10 mouse cellular contexts compared by ENCODE assay signal in the genomic region with DNA sequence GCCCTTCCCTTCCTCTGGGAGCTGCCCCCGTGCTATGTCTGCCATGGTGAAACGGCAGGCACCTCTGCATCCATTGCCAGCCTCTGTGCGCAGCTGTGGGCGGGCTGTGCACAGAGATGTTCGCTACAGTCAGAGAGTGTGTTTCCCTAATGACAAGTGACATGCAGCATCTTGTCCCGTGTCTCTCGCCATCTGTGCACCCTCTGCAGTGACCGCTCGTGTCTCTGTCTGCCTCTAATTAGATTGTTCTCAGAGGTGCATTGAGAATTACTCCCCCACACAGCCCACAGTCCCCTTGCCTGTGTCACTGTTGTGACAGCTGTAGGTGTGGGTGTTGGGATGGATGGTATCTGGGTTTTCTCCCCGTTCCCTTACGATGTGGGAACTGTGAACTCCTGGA.
DNase-seq lines count a peak whose midpoint lies in the region; ATAC-seq lines count a peak whose summit lies in the region.
"Had no signal": no experiment of that assay in that cellular context is flagged by ENCODE, and none has a peak within 500 bp of the region (broad histone marks: within the 10 kb centered on the region; RNA-seq: fewer than 3 reads in every experiment).

No protein-coding gene starts in this region.

- no peak for DNase-seq in kidney, postnatal 25 days
- peak; percentile 54 for DNase-seq in hindbrain, embryonic 11.5 days (ENCODE audit: low spot score)
- peak; percentile 57 to 73 for DNase-seq in left cerebral cortex, adult 18-20 months (ENCODE audit: low spot score in 2 of 2)
- no peak for DNase-seq in T-cell, adult 2 months (ENCODE audit: low spot score)
- DNase-seq: cerebellum, postnatal 36 days; kidney, postnatal 14 days had no signal

- no peak overlapping the region for H3K4me3 ChIP-seq in kidney, embryonic 16.5 days (ENCODE audit: low read length)
- no peak overlapping the region for H3K4me3 ChIP-seq in hindbrain, embryonic 11.5 days (ENCODE audit: low read depth, low read length)
- no peak overlapping the region for H3K4me3 ChIP-seq in neural tube, embryonic 13.5 days

- no peaks in the 10 kb centered on the region for H3K9me3 ChIP-seq in kidney, embryonic 16.5 days (ENCODE audit: low read length)
- H3K9me3 ChIP-seq in hindbrain, embryonic 11.5 days (ENCODE audit: control insufficient read depth, low read length) = no peaks in the 10 kb centered on the region
- no peaks in the 10 kb centered on the region for H3K9me3 ChIP-seq in neural tube, embryonic 13.5 days

- 32% methylated on average over 11 of the region's 11 CpGs for WGBS in kidney, embryonic 16.5 days
- WGBS in hindbrain, embryonic 11.5 days = 56% methylated on average over 11 of the region's 11 CpGs
- WGBS in neural tube, embryonic 13.5 days = 23% methylated on average over 11 of the region's 11 CpGs

- ATAC-seq in kidney, embryonic 16.5 days (ENCODE audit: low FRiP score, low TSS enrichment) = no peak; the same call in 1 of the 2 replicates
- ATAC-seq in hindbrain, embryonic 11.5 days (ENCODE audit: low FRiP score) = peak; percentile 66; the same call in 1 of the 2 replicates
- ATAC-seq in neural tube, embryonic 13.5 days (ENCODE audit: low read depth) = peak; percentile 37
- ATAC-seq in erythroblast, adult 5-6 weeks (replicated peaks; ENCODE audit: low FRiP score, poor library complexity, severe bottlenecking) = no peak

- H3K4me2 ChIP-seq in kidney, embryonic 16.5 days (replicated peaks; ENCODE audit: low read depth, low read length) = no peak overlapping the region
- no peak overlapping the region for H3K4me2 ChIP-seq in hindbrain, embryonic 11.5 days (replicated peaks; ENCODE audit: low read depth, low read length)
- peak overlapping the region; percentile 4; the same call in 1 of the 2 replicates for H3K4me2 ChIP-seq in neural tube, embryonic 13.5 days

- H3K4me1 ChIP-seq in kidney, embryonic 16.5 days (ENCODE audit: insufficient read depth, low read length) = peaks cover 14% of the 10 kb centered on the region
- 0 out of 2 replicates have a peak, but pooled peaks cover 2% of the 10 kb centered on the region for H3K4me1 ChIP-seq in hindbrain, embryonic 11.5 days (replicated peaks; ENCODE audit: control insufficient read depth, insufficient read depth, low read length)
- peaks cover 85% of the 10 kb centered on the region for H3K4me1 ChIP-seq in neural tube, embryonic 13.5 days (replicated peaks)

- no peak overlapping the region for H3K9ac ChIP-seq in kidney, embryonic 16.5 days (replicated peaks; ENCODE audit: low read length)
- H3K9ac ChIP-seq in hindbrain, embryonic 11.5 days (ENCODE audit: low read depth, low read length) = no peak overlapping the region
- peak overlapping the region; percentile 47; the same call in 1 of the 2 replicates for H3K9ac ChIP-seq in neural tube, embryonic 13.5 days
- H3K9ac ChIP-seq: liver, embryonic 14.5 days had no signal

- H3K27me3 ChIP-seq in kidney, embryonic 16.5 days (ENCODE audit: insufficient read depth, low read length) = no peaks in the 10 kb centered on the region
- H3K27me3 ChIP-seq in hindbrain, embryonic 11.5 days (ENCODE audit: control insufficient read depth, insufficient read depth, low read length) = no peaks in the 10 kb centered on the region
- H3K27me3 ChIP-seq in neural tube, embryonic 13.5 days = no peaks in the 10 kb centered on the region

- H3K36me3 ChIP-seq in kidney, embryonic 16.5 days (ENCODE audit: insufficient read depth, low read length) = no peaks in the 10 kb centered on the region
- no peaks in the 10 kb centered on the region for H3K36me3 ChIP-seq in hindbrain, embryonic 11.5 days (ENCODE audit: control insufficient read depth, insufficient read depth, low read length)
- H3K36me3 ChIP-seq in neural tube, embryonic 13.5 days = no peaks in the 10 kb centered on the region

- H3K27ac ChIP-seq in kidney, embryonic 16.5 days (ENCODE audit: low read length) = peak overlapping the region; percentile 59; the same call in 1 of the 2 replicates
- peak overlapping the region; percentile 79 for H3K27ac ChIP-seq in hindbrain, embryonic 11.5 days (ENCODE audit: low read depth, low read length)
- H3K27ac ChIP-seq in neural tube, embryonic 13.5 days (replicated peaks) = peak overlapping the region; percentile 72
- H3K27ac ChIP-seq: liver, embryonic 14.5 days had no signal

Comparison
In these comparisons a context has a peak if more than half of its experiments do, and no peak if none do; other contexts are left out.
1. ATAC-seq: peak in hindbrain, embryonic 11.5 days (single experiment) and neural tube, embryonic 13.5 days (single experiment); none in kidney, embryonic 16.5 days (single experiment) and erythroblast, adult 5-6 weeks (single experiment).
2. DNase-seq: peak in hindbrain, embryonic 11.5 days (single experiment) and left cerebral cortex, adult 18-20 months (2 of 2); none in kidney, postnatal 25 days (0 of 2) and T-cell, adult 2 months (single experiment).
3. Peak in every context shown above with its lines, with median percentiles within 50 percentile points of each other: H3K27ac ChIP-seq.